ENCODE assay signal across 24 mouse cellular contexts in genomic region chr15:7180576-7180975, GRCm38 (mm10).
DNase-seq lines count a peak whose midpoint lies in the region; TF ChIP-seq lines count a peak whose summit lies in the region.
"Had no signal": no experiment of that assay in that cellular context is flagged by ENCODE, and none has a peak within 500 bp of the region (broad histone marks: within the 10 kb centered on the region; RNA-seq: fewer than 3 reads in every experiment).

No protein-coding gene starts in this region.

- H3K4me3 ChIP-seq in cortical plate, adult 2 months (ENCODE audit: insufficient read depth, low read length) = no peak overlapping the region
- H3K4me3 ChIP-seq: embryonic facial prominence, embryonic 13.5 days; erythroblast, embryonic 14.5 days; forebrain, embryonic 13.5 days; heart, embryonic 10.5 days; hindbrain, embryonic 15.5 days; intestine, embryonic 15.5 days; limb, embryonic 12.5 days; midbrain, embryonic 15.5 days; neural tube, embryonic 12.5 days had no signal

- peak; percentile 36 for DNase-seq in adrenal gland, postnatal 14 days
- no peak for DNase-seq in adrenal gland, adult 8-10 months
- DNase-seq in layer of hippocampus, adult 11-12 months (ENCODE audit: low spot score) = peak; percentile 44
- DNase-seq in layer of hippocampus, adult 9-10 months (ENCODE audit: low spot score) = no peak
- DNase-seq in Muller cell, postnatal 12 days (ENCODE audit: inconsistent ontology term) = peak; percentile 29
- DNase-seq in heart, postnatal 10 days = no peak
- DNase-seq: cerebellum, adult 9-10 months; embryo, embryonic 11 days; gastrocnemius, postnatal 10 days; kidney, postnatal 25 days; liver, postnatal 0 days; thymus, postnatal 14 days had no signal

- intact Hi-C loops in heart, postnatal 10 days (cut with DNase I) = no loop called here

- TF ChIP-seq CTCF in cortical plate, adult 2 months (IDR thresholded peaks at IDR 0.05; ENCODE audit: extremely low read depth, insufficient read depth, low read length) = no peak

- peak overlapping the region; percentile 45; the same call in 1 of the 2 replicates for H3K27ac ChIP-seq in cortical plate, adult 2 months (ENCODE audit: insufficient read depth, low read length)
- H3K27ac ChIP-seq: embryonic facial prominence, embryonic 13.5 days; forebrain, embryonic 13.5 days; heart, embryonic 10.5 days; hindbrain, embryonic 15.5 days; intestine, embryonic 15.5 days; limb, embryonic 12.5 days; macrophage; midbrain, embryonic 15.5 days; neural tube, embryonic 12.5 days; stomach, postnatal 0 days had no signal

- H3K4me1 ChIP-seq in cortical plate, adult 2 months (ENCODE audit: control insufficient read depth, insufficient read depth, low read length) = no peaks in the 10 kb centered on the region
- H3K4me1 ChIP-seq: embryonic facial prominence, embryonic 13.5 days; forebrain, embryonic 13.5 days; heart, embryonic 10.5 days; hindbrain, embryonic 15.5 days; intestine, embryonic 15.5 days; limb, embryonic 12.5 days; midbrain, embryonic 15.5 days; neural tube, embryonic 12.5 days had no signal

- TF ChIP-seq POLR2A in cortical plate, adult 2 months (IDR thresholded peaks at IDR 0.05; ENCODE audit: extremely low read depth, insufficient read depth, low read length) = no peak

Comparison
In these comparisons a context has a peak if more than half of its experiments do, and no peak if none do; other contexts are left out.
1. DNase-seq: peak in adrenal gland, postnatal 14 days (single experiment), layer of hippocampus, adult 11-12 months (single experiment) and Muller cell, postnatal 12 days (single experiment); none in adrenal gland, adult 8-10 months (single experiment), layer of hippocampus, adult 9-10 months (single experiment) and heart, postnatal 10 days (0 of 2).